Mouse (Mus musculus) embryo, embryonic 9.5 days (tissue): Measurements from ENCODE around the gene Lrrc15.

Experiments
- DNase-seq: peaks from one replicate; pipeline ENCODE4 v3.0.0-alpha.2; 2017; ENCODE audit errors: extremely low spot score

Gene Lrrc15

DNA sequence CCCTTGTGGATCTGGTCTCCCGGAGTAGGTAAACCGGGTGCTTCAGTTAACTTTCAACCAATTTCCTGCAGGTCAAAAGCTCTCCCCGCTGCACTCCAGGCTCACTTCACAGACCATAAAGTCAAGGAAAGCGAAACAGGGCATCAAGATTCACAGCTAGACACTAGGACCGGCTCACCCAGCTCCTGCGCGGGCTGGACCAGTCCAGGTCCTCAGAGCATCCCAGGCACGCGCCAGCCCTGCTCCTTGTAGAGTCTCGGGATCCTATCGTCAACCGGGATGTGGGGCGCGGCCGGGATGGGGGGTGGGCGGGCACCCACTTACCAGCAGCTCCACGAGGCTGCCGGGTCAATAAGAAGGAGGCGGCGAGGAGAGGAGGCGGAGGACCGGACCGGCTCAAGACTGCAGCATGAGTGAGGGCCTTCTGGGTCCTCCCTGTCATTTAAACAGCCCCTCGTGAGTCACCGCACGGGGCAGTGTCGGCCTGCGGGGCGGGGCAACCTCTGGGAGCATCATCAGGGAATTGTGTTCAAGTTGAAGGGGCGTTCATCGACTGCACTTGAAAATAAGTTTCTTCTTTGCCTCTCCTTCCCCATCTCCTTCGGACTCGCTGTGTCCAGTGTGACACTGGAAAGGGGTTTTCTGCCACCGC lies at the start of gene Lrrc15:
Lrrc15 (minus strand) TSS at position 413 of the 652 bp plus-strand sequence.
- DNase-seq: peak; percentile 67

DNA sequence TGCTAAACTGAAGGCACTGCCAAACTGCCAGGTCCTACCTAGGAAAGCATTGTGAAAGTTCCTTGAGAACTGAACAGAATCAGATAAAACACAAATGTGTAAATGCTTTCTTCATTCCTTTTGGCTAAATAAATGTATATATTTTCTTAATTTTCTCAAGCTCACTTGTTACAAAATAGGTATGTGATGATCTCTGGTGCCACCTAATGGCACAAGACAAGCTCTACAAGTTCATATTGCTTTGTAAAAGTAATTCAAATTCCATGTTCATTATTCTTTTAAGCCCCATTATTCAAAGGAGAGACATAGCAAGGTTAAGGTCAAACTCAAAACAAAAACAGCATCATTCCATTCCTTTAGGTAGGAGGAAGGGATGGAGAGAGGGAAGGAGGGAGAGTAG lies 31.2 kb upstream of the Lrrc15 start:
- no peak for DNase-seq

GRCm38 (mm10) chr16:30310647-30311046 lies 27.6 kb upstream of the Lrrc15 start, which contains the start of gene Gp5:
Gene Gp5 (minus strand): TSS chr16:30310779.
- DNase-seq: no peak

DNA sequence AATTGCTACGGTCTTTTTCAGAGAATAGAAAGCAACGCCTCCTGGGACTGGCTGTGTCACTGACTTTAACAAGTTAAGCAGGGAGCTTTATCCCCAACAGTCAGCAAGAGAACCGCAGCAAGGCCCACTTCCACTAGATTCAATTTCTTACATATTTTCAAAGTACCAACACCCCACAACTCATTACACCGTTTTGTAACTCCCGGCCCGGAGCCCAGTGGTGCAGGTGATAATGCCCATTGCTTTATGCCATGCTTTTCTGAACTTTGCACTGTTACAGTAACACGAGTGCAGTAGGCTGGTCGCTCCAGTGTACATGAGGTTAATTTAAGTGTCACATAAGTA lies 27.1 kb upstream of the Lrrc15 start:
- no peak for DNase-seq

DNA sequence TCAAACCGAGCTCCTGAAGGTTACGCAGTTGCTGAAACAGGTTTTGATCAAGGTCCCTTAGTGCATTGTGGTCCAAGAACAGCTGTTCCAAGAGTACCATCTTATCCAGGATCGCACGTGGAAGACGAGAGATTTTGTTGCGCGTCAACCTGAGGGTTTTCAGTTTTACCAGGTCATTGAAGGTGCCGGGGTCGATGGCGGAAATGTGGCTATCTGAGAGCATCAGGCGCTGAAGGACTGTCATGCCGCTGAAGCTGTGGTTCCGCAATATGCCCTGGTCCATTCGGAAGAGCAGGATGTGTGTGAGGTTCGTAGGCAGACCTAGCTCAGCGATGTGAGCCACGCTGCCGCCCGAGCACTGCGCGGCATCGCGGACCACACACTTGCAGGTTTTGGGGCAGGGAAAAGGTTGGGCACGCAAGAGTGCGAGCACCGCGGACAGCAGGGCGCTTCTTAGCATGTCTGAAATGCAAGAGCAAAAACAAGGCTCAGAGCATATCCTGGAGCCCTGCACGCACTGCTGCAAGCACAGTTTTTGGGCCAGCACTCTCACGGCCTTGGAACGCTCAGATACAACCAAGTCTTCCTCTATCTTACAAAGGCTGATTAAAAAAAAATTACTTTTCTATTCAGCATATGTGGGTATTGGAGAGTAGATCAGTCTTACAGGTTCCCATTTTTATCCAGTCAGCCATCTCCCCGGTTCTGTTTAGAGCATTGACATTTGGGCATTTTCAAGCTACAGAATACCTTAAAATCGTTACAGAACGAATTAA lies 26.5 kb upstream of the Lrrc15 start:
- peak; percentile 42 for DNase-seq

DNA sequence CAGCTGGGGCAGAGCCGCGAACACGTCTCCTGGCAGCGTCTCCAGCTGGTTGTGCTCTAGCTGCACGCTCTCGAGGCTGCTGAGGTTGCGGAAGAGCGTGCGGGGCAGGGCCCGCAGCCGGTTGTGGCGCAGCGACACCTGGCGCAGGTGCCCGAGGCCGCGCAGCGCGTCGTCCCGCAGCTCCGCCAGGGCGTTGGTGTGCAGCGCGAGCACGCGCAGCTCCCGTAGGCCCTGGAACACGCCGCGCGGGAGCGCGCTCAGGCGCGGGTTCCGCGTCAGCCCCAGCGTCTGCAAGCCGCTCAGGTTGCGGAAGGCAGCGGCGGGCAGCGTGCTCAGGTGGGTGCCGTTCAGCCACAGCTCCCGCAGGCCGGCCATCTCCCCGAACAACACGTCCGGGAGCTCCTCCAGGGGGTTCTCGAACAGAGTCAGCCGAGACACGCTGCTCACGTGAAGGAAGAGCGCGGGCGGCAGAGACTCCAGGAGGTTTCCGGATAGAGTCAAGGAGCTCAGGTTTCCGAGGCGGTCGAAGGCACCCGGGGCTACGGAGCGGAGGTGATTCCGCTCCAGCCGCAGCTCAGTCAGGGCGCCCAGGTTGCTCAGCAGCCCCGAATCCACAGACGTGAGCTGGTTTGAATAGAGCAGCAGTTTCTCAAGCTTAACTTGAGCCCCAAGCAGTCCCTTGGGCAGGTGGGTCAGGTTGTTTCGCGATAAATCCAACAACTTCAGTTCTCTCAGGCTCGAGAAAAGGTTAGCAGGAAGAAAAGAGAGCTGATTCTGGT lies 25.7 kb upstream of the Lrrc15 start:
- peak; percentile 58 for DNase-seq

GRCm38 (mm10) chr16:30307961-30308615 lies 25.0 kb upstream of the Lrrc15 start:
- DNase-seq: peak; percentile 45

- DNase-seq: no peak
Observed at GRCm38 (mm10) chr16:30307306-30307705, 24.2 kb upstream of the Lrrc15 start.

GRCm38 (mm10) chr16:30306102-30306501 lies 23.0 kb upstream of the Lrrc15 start:
- no peak for DNase-seq

DNA sequence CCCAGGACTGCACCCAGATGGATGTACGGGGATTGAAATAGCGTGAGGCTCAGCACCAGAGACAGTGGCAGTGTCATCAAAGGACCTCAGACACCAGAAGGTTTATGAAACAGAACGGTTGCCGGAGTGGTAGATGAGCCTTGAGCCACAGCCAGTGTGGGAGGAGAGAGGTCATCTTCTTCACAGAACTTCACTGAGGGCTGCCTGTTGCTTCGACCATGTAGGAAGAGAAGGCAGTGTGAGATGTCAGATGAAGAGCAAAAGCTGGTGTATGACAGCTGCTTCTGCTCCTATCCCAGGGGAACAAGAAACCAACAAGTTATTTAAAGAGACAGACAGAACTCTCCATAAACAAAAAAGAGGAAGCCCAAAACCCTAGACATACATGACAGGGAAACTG lies 21.2 kb upstream of the Lrrc15 start:
- no peak for DNase-seq

GRCm38 (mm10) chr16:30303411-30303810 lies 20.4 kb upstream of the Lrrc15 start:
- DNase-seq: no peak

DNA sequence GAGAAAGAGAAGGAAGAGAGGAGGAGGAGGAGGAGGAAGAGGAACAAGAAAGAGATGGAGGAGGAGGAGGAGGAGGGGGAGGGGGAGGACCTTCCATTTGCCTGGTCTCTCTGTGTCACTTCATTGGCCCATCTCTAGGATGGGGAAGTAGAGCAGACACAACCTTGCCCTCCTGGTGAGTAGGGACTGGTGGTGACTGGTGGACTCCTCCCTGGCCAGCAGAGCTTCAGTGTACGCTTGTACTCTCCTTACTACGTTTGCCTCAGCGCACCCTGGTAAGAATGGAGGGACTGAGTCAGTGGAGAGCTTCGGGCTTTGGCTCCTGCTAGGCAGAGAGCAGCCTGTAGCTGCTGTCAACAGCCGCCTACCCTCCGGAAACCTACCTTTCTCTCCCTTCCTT lies 19.6 kb upstream of the Lrrc15 start:
- DNase-seq: no peak

DNA sequence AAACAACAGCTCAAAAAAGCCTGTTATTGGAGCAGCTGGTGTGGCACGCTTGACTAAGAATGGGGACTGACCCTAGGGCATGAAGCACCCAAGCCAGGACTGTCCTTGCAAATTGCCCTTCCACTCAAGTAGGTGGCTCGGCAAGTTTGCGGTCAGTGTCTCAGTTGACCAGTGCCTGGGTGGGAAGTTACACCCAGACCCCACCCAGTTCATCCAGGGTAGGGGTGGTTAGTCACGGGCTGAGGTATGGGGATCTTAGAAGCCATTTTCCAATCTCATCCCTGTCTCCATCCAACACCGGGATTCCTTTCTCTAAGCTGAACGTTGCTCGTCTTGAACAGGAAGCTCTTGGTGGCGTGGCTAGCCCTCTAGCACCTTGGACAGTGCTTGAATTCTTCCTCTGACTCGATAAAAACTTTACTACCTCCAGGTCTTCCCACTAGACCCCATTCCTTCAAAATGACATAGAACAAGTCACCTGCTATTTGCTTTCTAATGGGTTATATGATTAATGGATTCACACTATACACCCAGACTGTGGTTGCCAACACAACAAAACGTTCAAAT lies 16.7 kb upstream of the Lrrc15 start:
- DNase-seq: no peak

- DNase-seq: no peak
Observed at GRCm38 (mm10) chr16:30297450-30297849, 14.4 kb upstream of the Lrrc15 start.

GRCm38 (mm10) chr16:30296601-30297275 lies 13.7 kb upstream of the Lrrc15 start:
- no peak for DNase-seq

GRCm38 (mm10) chr16:30295106-30295505 lies 12.1 kb upstream of the Lrrc15 start:
- no peak for DNase-seq

DNA sequence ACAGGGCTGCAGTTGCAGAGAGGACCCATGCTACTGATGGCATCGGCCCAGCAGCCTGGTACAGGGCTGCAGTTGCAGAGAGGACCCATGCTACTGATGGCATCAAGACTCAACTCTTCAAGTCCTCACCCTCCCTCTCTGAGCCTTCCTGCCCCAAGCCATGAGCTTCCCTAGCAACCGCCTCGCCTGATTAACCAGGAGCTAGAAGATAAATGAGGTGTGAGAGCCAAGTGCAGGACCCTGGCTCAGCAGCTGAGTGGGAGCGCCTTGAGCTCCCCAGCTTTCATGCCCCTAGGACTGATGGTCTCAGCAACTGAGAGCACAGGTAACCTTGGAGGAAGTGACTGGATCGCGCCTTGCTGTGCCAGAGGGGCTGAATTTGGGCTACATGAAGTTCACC lies 7.4 kb upstream of the Lrrc15 start:
- no peak for DNase-seq

DNA sequence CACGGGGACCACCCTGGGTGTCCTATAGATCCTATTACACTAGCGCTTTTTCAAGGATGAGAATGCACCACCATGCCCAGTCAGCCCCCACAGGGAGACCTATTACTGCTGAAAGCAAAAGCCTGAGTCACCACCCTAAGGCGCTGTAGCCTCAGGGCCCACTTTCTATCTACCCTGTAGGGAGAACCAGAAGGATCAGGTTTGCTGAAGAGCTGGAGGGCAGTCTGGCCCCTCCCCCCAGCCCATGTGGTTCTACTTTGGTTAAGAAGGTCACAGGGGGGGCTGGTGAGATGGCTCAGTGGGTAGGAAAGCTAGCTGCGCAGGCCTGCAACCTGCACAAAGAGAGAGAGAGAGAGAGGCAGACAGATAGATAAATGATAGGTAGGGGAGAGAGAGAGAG lies 2.6 kb upstream of the Lrrc15 start:
- no peak for DNase-seq

DNA sequence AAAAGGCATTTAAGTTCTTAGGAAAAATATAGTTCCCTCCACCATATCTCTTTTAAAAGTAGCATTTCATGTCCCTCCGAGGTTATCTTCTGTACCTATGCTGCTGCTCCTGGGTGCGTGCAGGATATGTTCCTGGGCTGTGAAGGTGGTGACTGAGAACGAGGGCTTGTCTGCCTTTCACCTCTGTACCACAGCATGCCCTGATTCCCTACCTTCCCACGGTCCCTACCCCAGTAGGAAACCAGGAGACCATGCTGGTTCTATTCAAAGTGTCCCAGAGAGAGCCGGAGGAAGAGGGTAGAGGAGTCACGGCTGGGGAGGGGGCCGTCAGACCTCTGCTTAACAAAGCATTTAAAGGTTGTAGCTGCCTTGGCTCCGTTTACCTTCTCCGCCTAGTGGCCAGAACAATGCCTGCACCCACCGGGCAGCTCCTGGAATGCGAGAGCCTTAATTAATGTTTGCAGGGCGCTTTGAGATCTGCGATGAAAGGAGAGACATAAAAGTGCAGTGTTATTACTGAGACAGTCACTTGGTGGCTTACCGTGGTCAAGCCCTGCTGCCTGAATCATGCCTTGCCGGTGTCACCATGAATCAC lies 784 bp upstream of the Lrrc15 start:
- DNase-seq: peak; percentile 79

- peak; percentile 23 for DNase-seq
Observed at GRCm38 (mm10) chr16:30280676-30281297, 2.3 kb downstream of the Lrrc15 start.
